Mouse (Mus musculus): ENCODE measurements around the gene Daam1. TPM values are rescaled to one million over a fixed set of nuclear protein-coding genes. Genes with fewer than 3 reads are reported as not detected.
A peak's percentile ranks its signal among the peaks of the same experiment; 100 is the strongest.
"Not testable (repeated sequence)": the region's sequence is repeated elsewhere in the genome, so short reads cannot be mapped to it uniquely, and the experiment has no call there.

Gene Daam1
- total and polyA plus RNA-seq, 2 experiments = 7.7 to 33.4 TPM

DNA sequence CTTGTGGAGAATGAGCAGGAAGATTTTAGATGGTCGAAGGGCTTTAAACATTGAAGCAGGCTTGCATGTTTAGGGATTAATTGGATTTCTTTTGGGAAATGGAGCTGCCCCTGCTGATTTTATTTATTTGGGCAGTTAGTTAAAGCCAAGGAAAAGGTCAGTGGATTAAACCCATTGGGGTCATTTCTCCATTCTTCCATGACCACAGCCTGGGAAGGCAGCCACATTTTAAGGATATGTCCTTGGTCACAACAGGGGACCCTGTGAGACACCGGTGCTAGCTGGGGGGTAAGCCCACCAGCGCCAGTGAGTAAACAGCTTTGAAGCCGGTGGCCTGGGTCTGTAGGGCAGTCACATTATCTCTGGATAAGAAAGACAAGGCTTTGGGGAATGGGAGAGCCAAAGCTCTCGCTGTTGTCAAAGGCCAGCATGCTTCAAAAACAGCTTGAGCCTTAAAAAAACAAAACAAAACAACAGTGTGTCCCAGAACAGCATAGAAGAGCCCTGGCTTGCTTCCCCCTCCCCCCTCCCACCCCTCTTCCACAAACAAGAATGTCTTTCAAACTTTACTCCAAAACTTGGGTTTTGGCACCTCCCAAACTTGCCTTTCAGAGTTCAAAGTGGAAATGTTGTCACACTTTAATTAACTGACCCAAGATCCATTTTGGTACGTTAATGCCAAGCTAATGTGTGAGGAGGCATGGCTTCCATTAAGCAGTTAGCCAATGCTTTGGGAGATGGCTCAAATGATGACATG lies 9.7 kb downstream of the Daam1 start:
- Histone ChIP-seq H3K27me3 (ENCODE audit: control insufficient read depth, insufficient read depth, low read length) (no peaks in the 10 kb centered on the region), H3K36me3 (ENCODE audit: control insufficient read depth, insufficient read depth, low read length) (no peaks in the 10 kb centered on the region), H3K27ac (replicated peaks; ENCODE audit: insufficient read depth, low read depth, low read length) (peak overlapping the region; percentile 79), H3K4me3 (ENCODE audit: insufficient read depth, low read depth, low read length) (no peak overlapping the region), H3K9ac (ENCODE audit: low read depth, low read length) (no peak overlapping the region), H3K4me1 (ENCODE audit: control insufficient read depth, insufficient read depth, low read length) (peaks cover 51% of the 10 kb centered on the region), H3K79me2 (ENCODE audit: control insufficient read depth, insufficient read depth, low read length) (peaks cover 52% of the 10 kb centered on the region)
- TF ChIP-seq POLR2A (IDR thresholded peaks at IDR 0.05; ENCODE audit: extremely low read depth, insufficient read depth, low read length) (no peak), CTCF (IDR thresholded peaks at IDR 0.05; ENCODE audit: low read depth, low read length) (no peak)
- 25% methylated on average over 6 of the region's 6 CpGs for whole genome bisulfite sequencing
- peak; percentile 71 for DNase-seq (ENCODE audit: extremely low read depth, low read depth, low spot score)

DNA sequence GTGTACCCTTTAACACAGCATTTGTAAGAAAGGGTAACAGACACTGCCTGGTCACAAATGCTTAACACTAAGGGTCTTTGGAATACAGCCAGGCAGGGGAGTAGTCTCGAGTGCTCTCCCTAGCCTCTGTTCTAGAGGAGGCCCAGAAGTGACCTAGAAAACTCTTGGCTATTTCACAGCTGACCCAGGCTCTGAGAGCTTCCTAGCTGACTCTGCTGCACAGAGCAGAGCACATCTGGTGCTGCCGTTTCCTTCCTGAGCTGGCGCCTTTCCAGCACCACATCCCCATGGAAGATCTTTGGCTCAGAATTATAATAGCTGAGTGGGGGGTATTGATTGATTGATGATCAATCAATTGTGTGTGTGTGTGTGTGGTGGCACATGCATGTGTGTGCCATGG lies 11.1 kb downstream of the Daam1 start:
- Histone ChIP-seq H3K4me3 (ENCODE audit: insufficient read depth, low read depth, low read length) (no peak overlapping the region), H3K4me1 (ENCODE audit: control insufficient read depth, insufficient read depth, low read length) (peaks cover 44% of the 10 kb centered on the region), H3K79me2 (ENCODE audit: control insufficient read depth, insufficient read depth, low read length) (peaks cover 55% of the 10 kb centered on the region), H3K27me3 (ENCODE audit: control insufficient read depth, insufficient read depth, low read length) (no peaks in the 10 kb centered on the region), H3K27ac (replicated peaks; ENCODE audit: insufficient read depth, low read depth, low read length) (peak overlapping the region; percentile 55), H3K36me3 (ENCODE audit: control insufficient read depth, insufficient read depth, low read length) (no peaks in the 10 kb centered on the region), H3K9ac (ENCODE audit: low read depth, low read length) (no peak overlapping the region)
- WGBS = 14% methylated on average over 3 of the region's 3 CpGs
- TF ChIP-seq POLR2A (IDR thresholded peaks at IDR 0.05; ENCODE audit: extremely low read depth, insufficient read depth, low read length) (no peak), CTCF (IDR thresholded peaks at IDR 0.05; ENCODE audit: low read depth, low read length) (no peak)
- DNase-seq (ENCODE audit: extremely low read depth, low read depth, low spot score) = peak; percentile 60

DNA sequence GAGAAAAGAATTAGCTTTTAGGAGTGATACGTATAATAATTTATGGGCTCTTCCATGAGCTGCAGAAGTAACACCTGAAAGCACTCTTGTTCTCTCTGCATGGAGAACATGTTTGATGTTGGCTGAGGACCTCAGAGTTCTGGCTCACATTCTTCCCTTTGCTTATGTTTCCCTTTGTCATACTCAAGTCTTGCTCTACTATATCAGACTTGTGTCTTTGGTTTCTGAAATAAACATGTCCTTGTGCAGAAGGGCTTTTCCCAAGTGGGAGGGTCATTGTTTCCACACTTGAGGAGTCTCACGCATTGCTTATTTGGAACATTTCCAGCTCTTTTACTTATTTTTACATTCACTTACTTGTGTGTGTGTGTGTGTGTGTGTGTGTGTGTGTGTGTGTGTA lies 11.7 kb downstream of the Daam1 start:
- DNase-seq (ENCODE audit: extremely low read depth, low read depth, low spot score) = no peak
- Histone ChIP-seq H3K36me3 (ENCODE audit: control insufficient read depth, insufficient read depth, low read length) (no peaks in the 10 kb centered on the region), H3K9ac (ENCODE audit: low read depth, low read length) (no peak overlapping the region), H3K4me1 (ENCODE audit: control insufficient read depth, insufficient read depth, low read length) (peaks cover 43% of the 10 kb centered on the region), H3K27ac (replicated peaks; ENCODE audit: insufficient read depth, low read depth, low read length) (peak overlapping the region; percentile 55; the same call in 1 of the 2 replicates), H3K27me3 (ENCODE audit: control insufficient read depth, insufficient read depth, low read length) (no peaks in the 10 kb centered on the region), H3K79me2 (ENCODE audit: control insufficient read depth, insufficient read depth, low read length) (peaks cover 58% of the 10 kb centered on the region), H3K4me3 (ENCODE audit: insufficient read depth, low read depth, low read length) (no peak overlapping the region)
- 63% methylated on average over 2 of the region's 2 CpGs for WGBS
- TF ChIP-seq POLR2A (IDR thresholded peaks at IDR 0.05; ENCODE audit: extremely low read depth, insufficient read depth, low read length) = no peak
- TF ChIP-seq CTCF (IDR thresholded peaks at IDR 0.05; ENCODE audit: low read depth, low read length) = no peak

DNA sequence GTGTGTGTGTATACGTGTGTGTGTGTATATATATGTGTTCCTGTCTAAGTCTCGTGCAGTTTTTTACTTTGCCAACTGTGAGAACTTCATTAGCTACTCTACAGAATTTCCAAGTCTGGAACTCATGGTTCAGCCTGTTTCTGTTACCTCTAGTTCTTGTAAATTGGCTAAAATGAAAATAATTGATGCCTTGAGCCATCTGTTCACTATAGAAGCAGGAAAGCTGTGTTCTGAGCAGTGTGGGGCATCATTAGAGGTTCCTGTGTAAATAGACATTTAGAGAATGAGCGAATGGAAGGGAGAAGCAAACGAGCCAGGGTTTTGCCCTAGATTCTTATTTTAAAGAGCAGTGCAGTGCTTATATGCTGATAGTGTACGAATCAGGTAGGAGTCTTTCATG lies 14.6 kb downstream of the Daam1 start:
- no peak overlapping the region for H3K27ac ChIP-seq (replicated peaks; ENCODE audit: insufficient read depth, low read depth, low read length)
- H3K4me3 ChIP-seq (ENCODE audit: insufficient read depth, low read depth, low read length) = no peak overlapping the region
- 80% methylated on average over 5 of the region's 5 CpGs for WGBS
- H3K9ac ChIP-seq (ENCODE audit: low read depth, low read length) = no peak overlapping the region
- H3K79me2 ChIP-seq (ENCODE audit: control insufficient read depth, insufficient read depth, low read length) = peaks cover 45% of the 10 kb centered on the region
- TF ChIP-seq POLR2A (IDR thresholded peaks at IDR 0.05; ENCODE audit: extremely low read depth, insufficient read depth, low read length) = no peak
- no peak for TF ChIP-seq CTCF (IDR thresholded peaks at IDR 0.05; ENCODE audit: low read depth, low read length)
- DNase-seq (ENCODE audit: extremely low read depth, low read depth, low spot score) = no peak
- H3K4me1 ChIP-seq (ENCODE audit: control insufficient read depth, insufficient read depth, low read length) = peaks cover 32% of the 10 kb centered on the region
- no peaks in the 10 kb centered on the region for H3K36me3 ChIP-seq (ENCODE audit: control insufficient read depth, insufficient read depth, low read length)
- no peaks in the 10 kb centered on the region for H3K27me3 ChIP-seq (ENCODE audit: control insufficient read depth, insufficient read depth, low read length)

DNA sequence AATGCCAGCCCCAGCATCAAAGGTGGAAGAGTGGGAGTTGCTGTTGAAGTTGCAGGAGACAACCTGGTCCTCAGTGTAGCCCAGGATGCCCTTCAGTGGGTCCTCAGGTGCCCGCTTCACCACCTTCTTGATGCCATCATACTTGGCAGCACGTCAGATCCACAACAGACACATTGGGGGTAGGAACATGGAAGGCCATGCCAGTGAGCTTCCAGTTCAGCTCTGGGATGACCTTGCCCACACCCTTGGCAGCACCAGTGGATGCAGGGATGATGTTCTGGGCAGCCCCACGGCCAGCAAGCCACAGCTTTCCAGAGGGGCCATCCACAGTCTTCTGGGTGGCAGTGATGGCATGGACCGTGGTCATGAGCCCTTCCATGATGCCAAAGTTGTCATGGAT lies 15.5 kb downstream of the Daam1 start:
- H3K79me2 ChIP-seq (ENCODE audit: control insufficient read depth, insufficient read depth, low read length) = peaks cover 45% of the 10 kb centered on the region
- not testable (repeated sequence) for H3K4me3 ChIP-seq (ENCODE audit: insufficient read depth, low read depth, low read length); DNase-seq (ENCODE audit: extremely low read depth, low read depth, low spot score); H3K9ac ChIP-seq (ENCODE audit: low read depth, low read length); H3K36me3 ChIP-seq (ENCODE audit: control insufficient read depth, insufficient read depth, low read length); H3K27me3 ChIP-seq (ENCODE audit: control insufficient read depth, insufficient read depth, low read length); H3K27ac ChIP-seq (replicated peaks; ENCODE audit: insufficient read depth, low read depth, low read length)
- peaks cover 24% of the 10 kb centered on the region for H3K4me1 ChIP-seq (ENCODE audit: control insufficient read depth, insufficient read depth, low read length)
- WGBS = 95% methylated on average over 4 of the region's 4 CpGs

DNA sequence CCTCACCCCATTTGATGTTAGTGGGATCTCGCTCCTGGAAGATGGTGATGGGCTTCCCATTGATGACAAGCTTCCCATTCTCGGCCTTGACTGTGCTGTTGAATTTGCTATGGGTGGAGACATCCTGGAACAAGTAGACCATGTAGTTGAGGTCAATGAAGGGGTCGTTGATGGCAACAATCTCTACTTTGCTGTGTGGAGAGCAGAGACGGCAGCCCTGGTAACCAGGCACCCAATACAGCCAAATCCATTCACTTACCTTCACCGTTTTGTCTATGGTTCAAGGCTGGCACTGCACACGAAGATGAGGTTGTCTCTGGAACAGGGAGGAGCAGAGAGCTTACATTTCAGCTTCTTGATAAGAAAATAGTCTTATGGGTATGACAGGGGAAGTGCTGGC lies 16.1 kb downstream of the Daam1 start:
- not testable (repeated sequence) for H3K9ac ChIP-seq (ENCODE audit: low read depth, low read length); H3K4me3 ChIP-seq (ENCODE audit: insufficient read depth, low read depth, low read length); DNase-seq (ENCODE audit: extremely low read depth, low read depth, low spot score); H3K27ac ChIP-seq (replicated peaks; ENCODE audit: insufficient read depth, low read depth, low read length); H3K27me3 ChIP-seq (ENCODE audit: control insufficient read depth, insufficient read depth, low read length); H3K36me3 ChIP-seq (ENCODE audit: control insufficient read depth, insufficient read depth, low read length)
- peaks cover 20% of the 10 kb centered on the region for H3K4me1 ChIP-seq (ENCODE audit: control insufficient read depth, insufficient read depth, low read length)
- H3K79me2 ChIP-seq (ENCODE audit: control insufficient read depth, insufficient read depth, low read length) = peaks cover 42% of the 10 kb centered on the region
- WGBS = 85% methylated on average over 6 of the region's 6 CpGs
